Mouse (Mus musculus): ENCODE measurements around the gene Ctbp2. TPM values are rescaled to one million over a fixed set of nuclear protein-coding genes. Genes with fewer than 3 reads are reported as not detected.
A peak's percentile ranks its signal among the peaks of the same experiment; 100 is the strongest.

Ctbp2 gene
- total RNA-seq, 2 experiments from 2014 or later, result 30.1 to 30.6 TPM

DNA sequence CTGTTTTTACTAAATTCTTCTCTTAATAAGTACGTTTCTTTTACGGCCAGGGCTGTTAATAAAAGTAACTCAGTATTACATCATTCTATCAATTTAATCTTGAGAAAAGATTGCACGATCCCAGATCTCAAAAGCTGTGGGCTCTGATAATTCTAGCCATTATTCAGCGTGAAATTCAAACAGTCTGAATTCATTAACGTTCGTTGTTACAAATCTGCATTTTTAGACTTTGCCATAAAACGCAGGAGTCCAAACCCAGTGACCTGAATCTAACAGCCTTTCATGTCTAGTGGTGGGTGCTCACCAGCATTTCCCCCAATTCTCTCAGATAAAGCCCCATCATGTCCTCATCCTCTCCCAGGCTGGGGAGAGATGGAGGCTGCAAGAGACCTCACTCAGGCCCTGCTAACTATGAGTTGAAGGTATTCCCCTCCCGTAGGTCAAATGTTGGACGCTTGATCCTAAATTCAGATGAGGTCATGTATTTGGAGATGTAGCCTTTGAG is 51.0 kb downstream of the Ctbp2 start:
- no peak overlapping the region for H3K4me3 ChIP-seq
- H3K27ac ChIP-seq, result no peak overlapping the region
- intact Hi-C loops (cut with DNase I), result no loop called here
- no peak for TF ChIP-seq CTCF (IDR thresholded peaks at IDR 0.05)
- DNase-seq (ENCODE audit: extremely low spot score in 1 of 2, low spot score in 2 of 2), result no peak

DNA sequence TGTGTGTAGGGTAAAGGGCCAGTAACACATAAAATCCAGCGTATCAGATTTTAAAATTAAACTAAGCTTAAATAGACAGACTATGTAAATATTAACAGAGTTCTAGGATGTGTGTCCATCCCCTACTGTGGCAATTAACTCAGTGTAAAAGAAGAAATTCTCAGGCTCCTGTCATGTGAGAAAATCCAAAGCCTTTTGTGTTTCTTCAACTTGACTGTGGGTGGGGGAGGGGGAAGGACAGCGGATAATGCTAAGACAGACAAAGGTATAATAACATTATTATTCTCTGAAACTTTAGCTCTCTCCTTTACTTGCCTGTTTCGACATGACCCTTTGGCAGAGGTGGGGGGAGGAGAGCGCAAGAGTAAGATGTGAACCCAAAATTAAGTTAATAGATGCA is 51.6 kb downstream of the Ctbp2 start:
- DNase-seq (ENCODE audit: extremely low spot score in 1 of 2, low spot score in 2 of 2), result no peak
- intact Hi-C loops (cut with DNase I), result no loop called here
- TF ChIP-seq CTCF (IDR thresholded peaks at IDR 0.05), result no peak
- no peak overlapping the region for H3K27ac ChIP-seq
- no peak overlapping the region for H3K4me3 ChIP-seq

DNA sequence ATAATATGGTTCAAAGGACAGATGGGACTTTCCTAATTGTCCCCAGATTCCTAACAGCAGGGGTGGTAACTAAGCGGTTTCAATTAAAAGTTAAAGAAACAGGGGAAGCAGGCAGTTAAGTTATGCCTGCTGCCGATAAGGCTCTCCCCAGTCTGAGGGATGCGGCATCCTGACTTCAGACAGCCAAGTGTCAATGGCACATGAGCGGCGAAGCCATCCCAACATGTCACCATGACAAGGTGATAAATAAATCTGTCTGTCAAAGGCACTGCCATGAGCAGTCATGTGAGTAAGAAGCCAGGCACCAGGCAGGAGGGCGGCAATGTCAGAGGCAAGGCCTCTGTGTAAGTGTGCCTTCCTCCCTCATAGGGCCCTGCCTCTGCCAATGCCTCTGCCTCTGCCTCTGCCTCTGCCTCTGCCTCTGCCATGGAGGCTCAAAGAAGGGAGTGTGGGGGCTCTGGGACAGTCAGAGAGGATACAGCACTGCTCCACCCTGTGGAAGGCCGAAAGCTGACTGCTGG is 56.8 kb downstream of the Ctbp2 start:
- DNase-seq (ENCODE audit: extremely low spot score in 1 of 2, low spot score in 2 of 2), result no peak
- no peak overlapping the region for H3K27ac ChIP-seq
- no peak overlapping the region for H3K4me3 ChIP-seq
- TF ChIP-seq CTCF (IDR thresholded peaks at IDR 0.05), result no peak
- intact Hi-C loops (cut with DNase I), result no loop called here

DNA sequence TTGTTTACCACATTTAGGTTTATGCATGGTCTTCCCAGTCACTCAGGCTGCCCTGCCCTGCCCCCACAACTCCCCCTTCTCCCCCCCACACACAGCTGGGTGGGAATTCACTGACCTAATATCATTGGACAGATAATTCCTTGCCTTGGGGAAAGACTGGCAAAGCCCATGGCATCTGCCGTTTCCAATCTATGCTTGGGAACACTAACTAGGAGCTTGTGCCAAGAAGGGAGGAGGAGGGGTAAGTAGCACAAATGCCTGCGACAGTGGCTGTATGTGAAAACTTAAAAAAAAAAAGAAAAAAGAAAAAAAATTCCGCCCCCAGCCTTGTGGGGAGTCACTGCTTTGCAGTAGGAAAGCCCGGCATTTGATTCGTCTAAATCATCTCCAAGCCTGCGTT is 57.4 kb downstream of the Ctbp2 start:
- intact Hi-C loops (cut with DNase I), result no loop called here
- DNase-seq (ENCODE audit: extremely low spot score in 1 of 2, low spot score in 2 of 2), result peak; percentile 23 to 41
- Histone ChIP-seq H3K27ac (no peak overlapping the region), H3K4me3 (no peak overlapping the region)
- TF ChIP-seq CTCF (IDR thresholded peaks at IDR 0.05), result no peak; the same call in 1 of the 2 replicates

DNA sequence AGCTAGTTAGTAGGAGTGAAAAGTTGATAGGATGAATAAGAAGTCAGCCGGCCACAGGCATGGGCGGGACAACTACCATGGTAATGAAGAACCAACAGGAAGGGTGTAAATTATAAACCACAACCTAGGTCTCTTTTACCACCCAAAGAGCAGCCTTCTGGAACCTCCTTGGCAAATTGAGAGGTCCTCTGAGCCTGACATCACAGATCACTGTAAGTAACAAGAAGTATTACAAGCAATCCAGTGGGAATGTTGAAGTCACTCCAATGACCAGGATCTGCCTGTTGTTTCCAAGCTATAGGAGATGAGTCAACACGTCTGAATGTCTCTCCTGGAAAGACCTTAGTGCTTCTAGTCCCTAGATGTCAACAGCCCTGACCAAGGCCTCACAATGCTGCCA is 62.1 kb downstream of the Ctbp2 start:
- no peak overlapping the region for H3K27ac ChIP-seq
- DNase-seq (ENCODE audit: extremely low spot score in 1 of 2, low spot score in 2 of 2), result no peak
- no peak overlapping the region for H3K4me3 ChIP-seq
- no peak for TF ChIP-seq CTCF (IDR thresholded peaks at IDR 0.05)
- intact Hi-C loops (cut with DNase I), result no loop called here

DNA sequence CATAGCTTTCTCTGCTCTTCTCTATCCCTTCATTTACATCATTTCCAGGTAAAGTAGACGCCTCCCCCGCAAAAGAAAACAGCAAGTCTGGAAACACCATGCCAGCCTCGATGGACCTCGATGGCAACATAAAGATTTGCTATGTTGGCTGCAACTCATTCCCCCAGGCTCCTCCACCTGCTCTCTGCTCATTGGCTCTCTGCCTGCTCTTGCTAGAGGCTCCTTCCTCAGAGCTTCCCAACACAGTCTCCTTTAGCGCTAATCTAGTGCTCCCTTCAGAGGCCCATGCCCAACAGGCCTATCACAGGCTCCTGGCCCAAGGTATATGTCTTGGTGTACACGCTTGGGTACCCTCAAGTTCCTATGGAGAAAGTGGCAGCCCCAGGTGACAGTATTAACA is 64.0 kb downstream of the Ctbp2 start:
- intact Hi-C loops (cut with DNase I), result no loop called here
- no peak for TF ChIP-seq CTCF (IDR thresholded peaks at IDR 0.05)
- Histone ChIP-seq H3K4me3 (no peak overlapping the region), H3K27ac (no peak overlapping the region)
- no peak for DNase-seq (ENCODE audit: extremely low spot score in 1 of 2, low spot score in 2 of 2)

DNA sequence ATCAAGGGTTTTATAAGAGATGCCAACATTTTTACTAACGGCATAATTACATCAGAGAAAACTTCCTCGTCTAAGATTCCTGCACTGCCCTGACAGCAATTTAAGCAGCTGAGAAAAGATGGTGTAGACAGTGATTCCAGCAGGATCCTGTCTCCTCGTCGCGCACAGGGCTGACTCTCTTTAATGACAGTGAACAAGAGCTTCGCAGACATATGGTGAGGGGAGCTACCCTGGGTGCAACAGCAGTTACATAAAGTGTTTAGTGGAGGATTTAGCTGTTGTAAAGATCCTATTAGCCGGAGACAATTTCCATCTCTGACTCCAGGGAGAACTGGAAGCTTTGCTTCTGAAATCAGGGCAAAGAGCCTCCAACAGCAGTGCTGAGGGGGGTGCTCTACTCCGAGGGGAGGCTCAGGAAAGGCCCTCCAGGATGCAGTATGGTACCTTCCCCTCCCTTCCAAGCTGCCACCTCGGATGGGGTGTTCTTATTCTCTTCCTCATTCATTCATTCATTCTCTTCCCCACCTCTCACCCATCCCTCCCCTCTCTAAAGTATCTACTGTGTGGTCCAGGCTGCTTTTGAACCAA is 64.5 kb downstream of the Ctbp2 start:
- TF ChIP-seq CTCF (IDR thresholded peaks at IDR 0.05), result no peak
- DNase-seq (ENCODE audit: extremely low spot score in 1 of 2, low spot score in 2 of 2), result no peak
- intact Hi-C loops (cut with DNase I), result no loop called here
- Histone ChIP-seq H3K4me3 (no peak overlapping the region), H3K27ac (no peak overlapping the region)

DNA sequence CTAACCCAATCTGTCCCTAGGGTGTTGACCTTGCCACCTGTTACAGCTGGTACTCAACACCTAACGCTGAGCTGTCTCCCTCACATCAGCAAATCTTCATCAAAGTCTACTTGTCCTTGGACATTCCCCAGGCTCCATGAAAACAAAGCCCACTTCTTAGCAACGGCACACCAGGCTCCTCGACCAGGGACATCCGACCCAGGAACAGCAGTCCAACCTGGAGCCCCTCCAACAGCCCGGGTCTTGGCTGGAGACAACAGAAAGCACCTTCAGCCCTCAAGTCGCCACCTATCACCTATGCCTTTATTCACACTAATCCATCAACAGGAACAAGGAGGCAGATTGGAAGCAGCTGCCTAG is 65.0 kb downstream of the Ctbp2 start:
- no peak for TF ChIP-seq CTCF (IDR thresholded peaks at IDR 0.05)
- no peak overlapping the region for H3K4me3 ChIP-seq
- no peak overlapping the region for H3K27ac ChIP-seq
- no peak for DNase-seq (ENCODE audit: extremely low spot score in 1 of 2, low spot score in 2 of 2)
- intact Hi-C loops (cut with DNase I), result no loop called here

DNA sequence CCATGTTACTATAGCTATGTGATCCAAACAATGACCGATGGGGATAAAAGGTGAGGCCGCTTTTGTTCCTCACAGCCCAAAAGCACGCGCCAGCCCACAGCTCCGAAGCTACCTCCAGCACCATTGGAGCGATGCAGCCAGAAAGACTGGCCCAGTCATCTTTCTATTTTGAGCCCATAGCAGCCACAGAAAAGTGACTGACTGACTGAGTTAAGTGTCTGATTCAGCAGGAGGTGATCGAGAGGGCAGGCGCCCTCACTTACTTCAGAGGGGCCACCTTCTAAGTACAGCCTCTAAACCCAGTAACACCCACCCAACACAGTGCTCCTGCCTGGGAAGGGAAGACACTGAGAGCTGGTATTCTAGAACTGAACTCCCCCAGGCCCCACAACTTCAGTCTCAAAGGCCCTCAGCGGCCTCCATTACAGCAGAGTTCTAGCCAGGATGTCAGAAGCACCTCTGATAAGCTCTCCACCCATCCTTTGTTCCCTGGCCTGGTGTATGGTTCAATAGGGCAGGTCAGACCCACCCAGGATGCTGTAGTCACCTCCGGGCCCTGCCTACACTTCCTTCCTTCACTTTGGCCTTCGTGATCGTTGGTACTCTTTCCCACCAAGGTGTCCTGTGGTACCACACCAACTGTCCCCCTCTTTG is 65.5 kb downstream of the Ctbp2 start:
- TF ChIP-seq CTCF (IDR thresholded peaks at IDR 0.05), result no peak
- Histone ChIP-seq H3K4me3 (no peak overlapping the region), H3K27ac (no peak overlapping the region)
- no peak for DNase-seq (ENCODE audit: extremely low spot score in 1 of 2, low spot score in 2 of 2)
- intact Hi-C loops (cut with DNase I), result no loop called here

DNA sequence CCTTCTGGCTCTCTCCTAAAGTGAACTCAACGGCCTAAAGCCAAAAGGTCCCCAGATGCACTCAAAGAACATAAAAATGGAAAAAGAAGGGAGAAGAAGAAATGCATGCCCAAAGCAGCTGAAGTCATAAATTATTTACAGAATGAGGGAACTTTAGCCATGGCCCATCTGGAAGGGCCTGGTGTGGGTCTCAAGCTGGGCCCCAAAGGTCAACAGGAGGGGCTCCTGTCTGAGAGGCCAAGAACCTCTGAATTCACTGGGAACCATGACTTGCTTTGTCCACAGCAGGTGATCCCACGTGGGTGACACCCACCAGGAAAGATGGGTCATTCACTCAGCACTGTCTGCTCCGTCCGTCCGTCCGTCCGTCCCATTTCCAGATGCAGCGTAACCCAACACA is 67.2 kb downstream of the Ctbp2 start:
- intact Hi-C loops (cut with DNase I), result no loop called here
- no peak for TF ChIP-seq CTCF (IDR thresholded peaks at IDR 0.05)
- no peak overlapping the region for H3K4me3 ChIP-seq
- DNase-seq (ENCODE audit: extremely low spot score in 1 of 2, low spot score in 2 of 2), result no peak
- H3K27ac ChIP-seq, result no peak overlapping the region

DNA sequence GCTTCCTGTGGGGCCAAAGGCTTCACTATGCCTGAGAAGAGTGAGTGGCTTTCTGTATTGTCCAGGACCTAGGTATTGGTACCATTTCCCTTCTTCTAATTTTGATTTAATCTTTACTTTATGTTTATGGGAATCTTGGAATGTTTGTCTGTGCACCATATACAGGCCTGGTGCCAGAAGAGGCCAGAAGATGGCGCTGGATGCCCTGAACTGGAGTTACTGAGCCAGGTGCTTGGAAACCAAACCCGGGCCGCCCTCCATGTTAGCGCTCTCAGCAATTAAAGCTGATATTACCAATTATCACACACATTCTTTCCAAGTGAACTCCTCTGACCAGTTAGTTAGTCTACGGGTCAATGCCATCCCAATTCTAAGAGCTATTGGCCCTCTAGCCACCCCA is 69.7 kb downstream of the Ctbp2 start:
- TF ChIP-seq CTCF (IDR thresholded peaks at IDR 0.05), result peak; percentile 13
- intact Hi-C loops (cut with DNase I), result no loop called here
- no peak for DNase-seq (ENCODE audit: extremely low spot score in 1 of 2, low spot score in 2 of 2)
- H3K4me3 ChIP-seq, result no peak overlapping the region
- no peak overlapping the region for H3K27ac ChIP-seq

DNA sequence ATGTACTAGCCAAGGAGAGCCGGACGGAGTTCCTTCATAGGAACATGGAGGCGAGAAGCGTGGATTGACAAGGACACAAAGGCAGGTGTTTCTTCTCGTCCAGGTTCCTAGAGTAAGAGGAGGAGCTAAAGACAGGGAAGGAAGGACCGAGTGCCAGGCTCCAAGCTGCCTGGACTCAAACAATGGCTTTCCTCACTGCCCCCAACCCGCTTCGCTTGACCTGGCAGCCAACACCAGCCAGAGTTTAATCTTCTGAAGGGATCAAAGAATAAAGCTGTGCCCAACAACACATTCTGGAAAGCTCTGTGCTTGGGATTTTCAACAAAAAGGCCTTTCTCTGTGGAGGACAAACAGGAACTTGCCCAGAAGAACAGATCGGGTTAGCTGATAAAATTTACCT is 70.4 kb downstream of the Ctbp2 start:
- H3K4me3 ChIP-seq, result no peak overlapping the region
- no peak for TF ChIP-seq CTCF (IDR thresholded peaks at IDR 0.05)
- intact Hi-C loops (cut with DNase I), result no loop called here
- DNase-seq (ENCODE audit: extremely low spot score in 1 of 2, low spot score in 2 of 2), result no peak
- no peak overlapping the region for H3K27ac ChIP-seq

DNA sequence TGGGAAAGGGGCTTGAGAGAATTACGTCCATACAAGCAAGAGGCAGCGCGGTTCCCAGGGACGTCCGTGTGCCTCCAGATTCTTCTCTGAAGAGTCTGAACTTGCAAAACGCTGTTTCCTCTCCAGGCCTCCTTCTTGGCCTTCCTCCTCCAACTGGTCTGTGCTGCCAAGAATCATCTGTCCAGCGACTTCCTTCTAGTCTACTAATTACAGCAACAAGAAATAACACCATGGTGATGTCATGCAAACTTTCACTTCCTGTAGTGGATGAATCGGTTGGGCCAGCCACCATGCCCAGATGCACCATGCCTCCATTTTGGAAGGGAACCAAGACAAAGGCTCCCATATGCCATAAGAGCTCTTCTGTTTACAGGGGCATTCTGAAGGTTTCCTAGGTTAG is 71.3 kb downstream of the Ctbp2 start:
- intact Hi-C loops (cut with DNase I), result no loop called here

More for the DNA sequence above, 71.3 kb downstream of the Ctbp2 start:
- DNase-seq (ENCODE audit: extremely low spot score in 1 of 2, low spot score in 2 of 2), result no peak
- H3K4me3 ChIP-seq, result no peak overlapping the region
- peak overlapping the region; percentile 38; the same call in 1 of the 2 replicates for H3K27ac ChIP-seq
- TF ChIP-seq CTCF (IDR thresholded peaks at IDR 0.05), result no peak
